Mouse (Mus musculus) brain, embryonic 18.5 days (tissue): ENCODE results near the gene Ifna14.
"Not testable (repeated sequence)": the region's sequence is repeated elsewhere in the genome, so short reads cannot be mapped to it uniquely, and the experiment has no call there.

Source experiments
- DNase-seq: peaks from one replicate; pipeline ENCODE4 v3.0.0-alpha.2; 2012; ENCODE audit warnings: low read depth, low spot score

Ifna14 gene

GRCm38 (mm10) chr4:88571698-88572097, at the start of gene Ifna14:
Gene Ifna14, minus strand, starts transcription at chr4:88571798.
- no peak for DNase-seq

DNA sequence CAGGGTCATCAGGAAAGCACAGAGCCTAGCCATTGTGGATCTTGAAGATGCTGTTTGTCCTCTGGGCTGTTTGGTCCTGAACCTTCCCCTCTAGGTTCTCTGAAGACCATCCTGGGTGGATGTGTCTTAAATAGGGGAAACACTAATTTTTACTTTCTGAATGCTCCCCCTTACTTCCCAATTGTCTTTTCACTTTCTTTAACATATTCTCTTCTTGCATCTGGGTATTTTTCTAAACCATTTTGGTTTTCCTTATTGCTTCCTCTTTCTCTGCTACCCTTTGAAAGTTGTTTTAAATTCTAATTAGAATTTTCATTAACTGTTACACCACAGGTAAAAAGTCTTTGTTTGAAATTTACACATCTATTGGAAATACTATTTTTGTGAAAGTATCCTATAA, 31.7 kb upstream of the Ifna14 start, which contains the start of gene Ifna12:
Ifna12 (minus strand) TSS at position 101 of the 400 bp plus-strand sequence.
- no peak for DNase-seq

- no peak for DNase-seq
These were observed 20.7 kb upstream of the Ifna14 start, which contains the start of gene Ifna9 for GRCm38 (mm10) chr4:88592285-88592684. Gene Ifna9, minus strand, starts transcription at chr4:88592385.

DNA sequence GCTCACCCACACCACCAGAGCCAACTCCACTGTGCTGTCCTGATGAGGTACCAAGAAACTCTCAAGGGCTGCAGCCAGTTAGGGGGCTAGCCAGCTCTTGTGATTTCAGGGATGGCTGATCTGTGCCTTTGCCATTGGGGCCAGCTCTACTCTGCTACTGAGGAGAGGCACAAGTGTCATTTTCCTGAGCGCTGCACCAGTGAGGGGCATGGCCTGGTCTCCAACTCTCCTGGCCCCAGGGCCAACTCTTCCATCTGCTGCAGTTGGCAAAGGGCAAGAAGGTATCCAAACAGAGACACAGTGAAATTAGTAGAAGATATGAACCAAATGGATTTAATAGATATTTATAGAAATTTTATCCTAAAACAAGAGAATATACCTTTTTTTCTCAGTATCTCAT, 9.8 kb downstream of the Ifna14 start:
- DNase-seq: no peak

DNA sequence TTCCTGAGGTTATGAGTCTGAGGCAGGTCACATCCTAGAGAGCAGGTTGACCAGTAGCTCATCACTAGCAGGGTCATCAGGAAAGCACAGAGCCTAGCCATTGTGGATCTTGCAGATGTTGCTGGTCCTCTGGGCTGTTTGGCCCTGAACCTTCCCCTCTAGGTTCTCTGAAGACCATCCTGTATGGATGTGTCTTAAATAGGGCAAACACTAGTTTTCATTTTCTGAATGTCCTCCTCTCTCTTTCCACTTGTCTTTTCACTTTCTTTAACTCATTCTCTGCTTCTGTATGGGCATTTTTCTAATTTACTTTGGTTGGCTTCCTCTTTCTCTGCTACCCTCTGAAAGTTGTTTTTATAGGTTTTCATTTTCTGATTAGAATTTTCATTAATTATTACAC, 13.5 kb downstream of the Ifna14 start, which contains the start of gene Ifna15:
Ifna15 (minus strand) TSS at position 101 of the 400 bp plus-strand sequence.
- DNase-seq: not testable (repeated sequence)

DNA sequence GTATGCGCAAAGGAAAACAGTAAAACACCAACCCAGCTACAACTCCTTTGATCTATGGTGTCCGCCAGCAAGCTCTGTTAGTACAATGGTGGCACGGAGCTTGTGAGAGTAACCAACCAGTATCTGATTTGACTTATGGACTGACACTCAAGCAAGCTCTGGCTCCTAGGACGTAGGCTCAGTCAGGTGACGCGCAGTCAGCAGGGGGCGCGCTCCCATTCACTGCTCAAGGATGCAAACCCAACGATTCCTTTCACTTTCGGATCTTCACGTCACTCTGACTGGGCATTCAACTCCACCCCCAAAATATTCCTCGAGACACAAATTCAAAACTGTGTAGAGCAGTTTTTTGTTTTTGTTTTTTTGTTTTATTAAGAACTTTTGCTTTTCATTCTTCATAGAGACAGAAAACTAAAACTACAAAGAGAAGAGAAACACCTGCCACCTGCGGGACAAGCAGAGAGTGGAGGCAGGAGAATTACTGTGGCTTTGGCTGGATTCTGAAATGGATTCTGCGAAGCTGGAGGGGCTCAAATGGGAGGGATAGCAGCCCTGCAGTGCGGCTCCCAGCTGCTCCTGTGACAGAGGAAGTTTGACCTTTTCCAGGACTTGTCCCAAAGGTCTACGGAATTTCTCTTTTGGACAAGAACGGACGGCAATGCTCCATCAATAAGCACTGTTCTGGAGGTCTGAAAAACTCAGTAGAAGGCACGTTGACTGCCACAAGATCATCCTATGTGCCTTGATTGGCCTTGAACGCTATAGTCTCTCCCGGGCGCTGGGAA, 21.2 kb downstream of the Ifna14 start:
- no peak for DNase-seq

GRCm38 (mm10) chr4:88547986-88548385, 23.6 kb downstream of the Ifna14 start:
- no peak for DNase-seq

GRCm38 (mm10) chr4:88543649-88544234, 27.9 kb downstream of the Ifna14 start:
- peak; percentile 59 for DNase-seq

DNA sequence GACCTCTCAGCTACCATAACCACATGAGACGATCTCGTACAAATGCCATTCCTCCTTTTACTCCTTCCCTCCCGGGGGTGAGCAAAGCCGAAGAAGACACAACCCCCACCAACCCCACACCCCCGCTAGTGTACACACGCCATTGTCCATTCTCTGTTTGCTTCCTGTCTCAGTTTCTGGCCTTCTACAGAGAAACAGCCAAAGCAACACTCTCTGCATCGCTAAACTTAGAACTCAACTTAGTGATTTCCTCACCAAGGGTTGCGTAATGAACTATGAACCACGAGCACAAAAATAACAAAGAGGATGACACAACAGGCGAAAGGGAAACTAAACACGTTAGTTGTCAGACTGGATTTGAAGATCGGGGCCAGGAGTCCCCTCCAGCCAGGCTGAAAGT, 34.3 kb downstream of the Ifna14 start:
- no peak for DNase-seq

DNA sequence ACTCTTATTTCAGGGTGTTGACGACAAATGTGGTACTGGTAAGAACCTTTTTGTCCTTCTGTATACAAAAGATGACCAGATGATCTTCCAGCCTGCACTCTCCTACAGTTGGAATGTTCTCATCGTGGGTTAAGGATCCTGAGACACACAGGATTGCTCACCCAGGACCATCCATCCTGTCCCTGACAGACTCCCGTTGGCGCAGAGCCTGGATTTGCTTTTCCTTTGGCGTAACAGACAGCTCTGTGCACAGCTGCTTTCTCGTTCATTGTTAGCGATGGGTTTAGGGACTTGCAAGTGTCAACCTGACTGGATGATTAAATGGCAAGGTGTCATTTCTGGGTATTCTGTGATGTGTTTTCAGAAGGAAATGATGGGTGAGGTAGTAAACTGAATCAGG, 35.0 kb downstream of the Ifna14 start:
- no peak for DNase-seq

DNA sequence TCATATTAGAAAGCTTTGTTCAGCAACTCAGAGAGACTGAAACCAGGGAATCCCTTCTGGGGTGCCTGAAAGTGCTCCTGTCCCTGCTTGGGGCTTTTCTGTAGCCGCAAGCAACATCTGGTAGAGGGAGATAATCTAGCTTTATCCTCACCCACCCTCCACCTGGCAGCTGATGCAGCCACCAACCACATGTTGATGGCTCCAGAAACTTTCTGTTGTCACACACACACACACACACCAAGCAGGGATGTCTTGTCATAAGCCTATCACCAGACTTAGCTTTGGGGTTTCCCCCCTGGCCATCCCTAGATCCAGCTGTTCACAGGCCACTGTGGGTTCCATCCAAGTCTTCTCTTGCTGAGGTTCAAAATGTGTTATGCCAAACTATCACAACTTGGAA, 35.9 kb downstream of the Ifna14 start:
- DNase-seq: no peak

GRCm38 (mm10) chr4:88534903-88535302, 36.7 kb downstream of the Ifna14 start:
- DNase-seq: no peak

- no peak for DNase-seq
These were observed 38.1 kb downstream of the Ifna14 start for GRCm38 (mm10) chr4:88533499-88533898.

DNA sequence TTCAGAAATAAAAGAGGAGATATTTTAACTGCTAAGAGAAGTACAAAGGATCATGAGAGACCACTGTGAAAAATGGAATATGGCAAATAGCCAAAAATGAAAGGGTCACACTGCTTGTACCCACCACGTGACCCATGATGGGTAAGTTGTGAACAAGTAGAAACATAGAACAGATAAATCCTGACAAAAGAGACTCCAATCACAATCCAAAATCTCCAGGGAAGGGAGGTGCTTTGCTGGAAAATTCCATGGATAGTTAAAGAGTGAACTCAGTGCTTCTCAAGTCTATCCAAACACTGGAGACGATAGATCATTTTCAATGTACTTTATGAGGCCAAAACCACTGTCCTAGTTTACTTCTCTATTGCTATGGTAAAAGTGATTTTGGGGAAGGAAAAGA, 40.7 kb downstream of the Ifna14 start:
- DNase-seq: no peak

GRCm38 (mm10) chr4:88530271-88530670, 41.3 kb downstream of the Ifna14 start:
- no peak for DNase-seq

DNA sequence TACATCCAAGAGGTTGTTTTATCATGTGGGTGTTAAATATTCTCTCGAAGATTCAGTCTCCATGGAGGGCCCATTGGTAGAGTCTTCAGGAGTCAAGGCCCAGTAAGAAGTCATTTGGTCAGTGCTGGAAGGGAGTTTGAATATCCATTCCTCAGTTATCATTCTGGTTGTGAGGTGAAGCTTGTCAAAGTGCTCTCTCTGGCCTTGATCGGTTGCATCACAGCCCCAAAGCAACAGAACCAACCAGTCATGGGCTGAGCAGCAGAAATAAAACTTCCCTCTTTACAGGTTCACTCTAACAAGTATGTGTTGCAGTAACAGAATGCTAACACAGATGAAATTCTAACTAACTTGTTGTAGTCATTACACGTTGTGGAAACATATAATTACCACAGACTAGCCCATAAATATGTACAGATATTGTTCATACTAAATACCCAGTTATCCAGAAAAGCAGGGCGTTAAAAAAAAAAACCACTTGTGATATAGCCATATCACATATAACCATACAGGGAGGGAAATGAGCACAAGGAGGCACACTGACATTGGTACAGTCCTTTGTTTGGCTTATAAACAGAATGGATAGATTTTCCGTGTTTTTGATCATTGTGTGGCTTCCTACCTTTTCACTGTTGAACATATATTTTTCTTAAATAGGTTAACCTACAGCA, 45.1 kb downstream of the Ifna14 start:
- DNase-seq: no peak

GRCm38 (mm10) chr4:88525393-88525792, 46.2 kb downstream of the Ifna14 start:
- no peak for DNase-seq

- no peak for DNase-seq
These were observed 48.4 kb downstream of the Ifna14 start for GRCm38 (mm10) chr4:88523241-88523640.

GRCm38 (mm10) chr4:88522674-88523073, 48.9 kb downstream of the Ifna14 start, which contains the start of gene Ifnb1:
Gene Ifnb1, minus strand, starts transcription at chr4:88522774.
- no peak for DNase-seq
